Mouse (Mus musculus): ENCODE results near the gene Pitpnm3. TPM values are rescaled to one million over a fixed set of nuclear protein-coding genes. Genes with fewer than 3 reads are reported as not detected.

Pitpnm3 gene
- total RNA-seq (2023), result 0.09 TPM

DNA sequence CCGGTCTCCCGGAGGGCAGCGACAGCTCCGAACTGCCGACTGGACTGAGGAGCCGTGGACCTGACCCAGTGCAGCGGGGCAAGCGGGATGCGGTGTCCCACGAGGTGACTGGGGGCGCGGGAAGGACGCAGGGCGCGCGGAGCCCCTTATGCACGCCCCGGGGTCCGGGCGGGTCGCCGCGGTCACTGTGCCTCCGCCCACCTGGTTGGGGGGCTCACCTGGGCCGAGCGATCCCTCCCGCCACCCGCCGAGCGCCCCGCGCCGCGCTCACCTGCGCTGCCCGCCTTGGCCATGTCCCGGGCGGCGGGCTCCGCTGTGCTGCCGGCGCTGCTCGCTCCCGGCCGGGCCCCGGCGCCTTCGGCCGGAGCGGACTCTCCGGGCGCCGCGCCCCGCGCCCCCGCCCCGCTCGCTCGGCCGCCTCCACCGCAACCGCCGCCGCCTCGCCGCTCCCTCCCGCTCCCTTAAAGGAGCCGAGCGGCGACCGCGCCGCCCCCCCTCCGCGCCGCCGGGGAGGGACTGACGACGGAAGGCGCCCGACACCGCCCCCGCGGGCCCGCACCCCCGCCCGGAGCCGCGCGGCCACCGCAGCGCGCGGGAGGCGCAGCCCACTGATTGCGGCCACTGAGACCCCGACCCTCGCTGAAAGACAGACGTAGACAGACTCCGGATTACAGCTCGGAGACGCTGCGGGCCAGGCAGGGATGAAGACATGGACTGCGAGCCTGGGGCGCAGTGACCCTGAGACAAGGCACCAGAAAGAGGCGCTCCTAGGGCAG lies at the start of gene Pitpnm3:
Pitpnm3 (minus strand) TSS at position 396 of the 776 bp plus-strand sequence.

DNA sequence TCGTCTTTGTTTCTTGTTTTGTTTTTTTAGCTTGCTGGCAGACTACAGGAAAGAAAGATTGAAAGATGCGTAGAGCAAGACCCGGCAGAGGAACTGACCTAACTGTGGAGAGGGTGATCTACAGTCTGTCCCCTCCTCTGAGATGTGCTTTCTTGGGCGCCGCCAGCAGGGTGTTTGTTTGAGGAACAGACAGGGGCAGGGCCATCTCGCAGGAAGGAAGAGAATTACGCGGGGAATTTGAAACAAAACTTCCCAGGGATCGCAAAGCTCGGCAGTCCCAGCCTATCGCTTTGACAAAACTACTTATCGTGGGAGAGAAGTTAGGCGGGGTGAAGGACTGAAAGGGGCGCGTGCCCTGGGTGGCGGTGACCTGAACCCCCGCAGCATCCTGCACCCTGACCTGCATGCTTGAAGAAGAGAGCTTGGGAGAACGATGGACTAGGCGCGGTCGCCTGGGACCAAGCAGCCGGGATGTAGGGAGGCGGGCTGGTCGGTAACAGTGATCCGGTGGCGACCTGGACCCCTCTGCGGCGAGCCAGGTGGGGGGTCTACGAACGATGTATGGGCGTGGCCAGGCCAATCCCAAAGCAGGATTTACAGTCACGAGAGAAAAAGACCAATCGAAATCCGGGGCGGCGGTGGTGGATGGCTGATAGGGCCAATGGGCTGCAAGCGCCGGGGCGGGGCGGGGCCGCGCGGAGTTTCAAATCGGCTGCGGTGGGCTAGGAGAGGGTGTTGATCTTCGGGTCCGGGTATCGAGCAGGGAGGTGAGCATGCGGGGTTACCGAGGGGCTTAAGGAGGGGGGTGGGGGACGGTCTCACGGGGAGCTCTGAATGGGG lies 93.6 kb downstream of the Pitpnm3 start, which contains the start of gene Pimreg:
Pimreg (plus strand) TSS at position 265 of the 840 bp plus-strand sequence.

DNA sequence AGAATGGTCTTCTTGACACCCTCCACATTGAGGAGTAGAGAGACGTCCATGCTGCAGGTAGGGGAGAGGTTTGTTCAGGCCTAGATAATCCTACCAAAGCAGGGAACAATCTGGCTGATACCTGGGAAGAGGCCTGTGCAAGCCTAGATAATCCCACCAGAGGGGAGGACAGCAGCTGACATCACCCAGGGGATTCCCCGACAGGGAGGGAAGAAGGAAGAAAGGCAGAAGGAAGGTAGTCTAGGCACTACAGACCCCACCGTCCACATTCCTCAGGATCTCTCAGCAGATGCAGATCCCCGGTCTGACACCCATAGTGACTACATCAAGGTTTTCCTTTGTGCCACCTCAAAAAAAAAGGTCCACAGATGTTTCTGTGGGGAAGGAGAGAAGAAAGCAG lies 98.2 kb downstream of the Pitpnm3 start, which contains the start of gene Aipl1:
Aipl1 (minus strand) TSS at position 101 of the 400 bp plus-strand sequence.

Other genes with a start within 250 kb of the Pitpnm3 start
- 0.24 TPM for gene Aipl1, start 98.3 kb downstream of the Pitpnm3 start, total RNA-seq (2023)
- gene Pimreg, start 93.7 kb downstream of the Pitpnm3 start, total RNA-seq (2023), result not detected
- 0.65 TPM for gene Gm43951, start 71.1 kb upstream of the Pitpnm3 start, total RNA-seq (2023)
- 14.9 TPM for gene 4933427D14Rik, start 71.7 kb upstream of the Pitpnm3 start, total RNA-seq (2023)
- 29.9 TPM for gene Txndc17, start 71.8 kb upstream of the Pitpnm3 start, total RNA-seq (2023)
- gene Med31, start 79.8 kb upstream of the Pitpnm3 start, total RNA-seq (2023), result 15.7 TPM
- gene Slc13a5, start 131.4 kb upstream of the Pitpnm3 start, total RNA-seq (2023), result not detected
- gene Xaf1, start 165.9 kb upstream of the Pitpnm3 start, total RNA-seq (2023), result 46.3 TPM
- gene Fbxo39, start 178.7 kb upstream of the Pitpnm3 start, total RNA-seq (2023), result 1.0 TPM
- gene Tekt1, start 226.7 kb upstream of the Pitpnm3 start, total RNA-seq (2023), result not detected

Data from CD4-positive naive resting alpha-beta T cell, adult 57 days (primary cell).